Comparison of ENCODE assay signal across 13 mouse cellular contexts in genomic region chr10:42961771-42962170, GRCm38 (mm10).
DNase-seq lines count a peak whose midpoint lies in the region; ATAC-seq and TF ChIP-seq lines count a peak whose summit lies in the region.
"Had no signal": no experiment of that assay in that cellular context is flagged by ENCODE, and none has a peak within 500 bp of the region (broad histone marks: within the 10 kb centered on the region; RNA-seq: fewer than 3 reads in every experiment).

No protein-coding gene starts in this region.

- peak overlapping the region; percentile 36; the same call in 1 of the 2 replicates for H3K27ac ChIP-seq in hindbrain, embryonic 10.5 days
- H3K27ac ChIP-seq in hindbrain, embryonic 14.5 days = no peak overlapping the region
- H3K27ac ChIP-seq in liver, postnatal 0 days (ENCODE audit: low read depth) = 0 out of 2 replicates have a peak overlapping the region, but pooled peaks have one; percentile 16
- H3K27ac ChIP-seq in embryonic facial prominence, embryonic 15.5 days (replicated peaks) = 0 out of 2 replicates have a peak overlapping the region, but pooled peaks have one; percentile 40
- peak overlapping the region; percentile 48 for H3K27ac ChIP-seq in stomach, embryonic 15.5 days
- H3K27ac ChIP-seq: liver, embryonic 15.5 days had no signal

- no peak for ATAC-seq in hindbrain, embryonic 14.5 days (ENCODE audit: low FRiP score)
- no peak for ATAC-seq in liver, postnatal 0 days
- ATAC-seq in embryonic facial prominence, embryonic 15.5 days (ENCODE audit: insufficient number of reproducible peaks, low FRiP score, low TSS enrichment, low read depth) = 0 out of 2 replicates have a peak, but pooled peaks have one; percentile 49
- no peak for ATAC-seq in stomach, embryonic 15.5 days (ENCODE audit: insufficient read depth, low FRiP score, low read depth)

- peaks cover 19% of the 10 kb centered on the region; the same call in 1 of the 2 replicates for H3K27me3 ChIP-seq in hindbrain, embryonic 10.5 days (ENCODE audit: insufficient read depth, poor library complexity, severe bottlenecking)
- no peaks in the 10 kb centered on the region for H3K27me3 ChIP-seq in hindbrain, embryonic 14.5 days (ENCODE audit: control insufficient read depth, insufficient read depth, low read length)
- H3K27me3 ChIP-seq in liver, postnatal 0 days (ENCODE audit: insufficient read depth, low read length) = peaks cover 7% of the 10 kb centered on the region; the same call in 1 of the 2 replicates
- H3K27me3 ChIP-seq in embryonic facial prominence, embryonic 15.5 days = peaks cover 6% of the 10 kb centered on the region; the same call in 1 of the 2 replicates
- 0 out of 2 replicates have a peak, but pooled peaks cover 4% of the 10 kb centered on the region for H3K27me3 ChIP-seq in stomach, embryonic 15.5 days (replicated peaks)

- TF ChIP-seq CTCF in liver, postnatal 0 days (IDR thresholded peaks at IDR 0.05; ENCODE audit: low read depth) = no peak

- no peak overlapping the region for H3K4me3 ChIP-seq in hindbrain, embryonic 10.5 days
- H3K4me3 ChIP-seq in hindbrain, embryonic 14.5 days (replicated peaks; ENCODE audit: low read length) = no peak overlapping the region
- no peak overlapping the region for H3K4me3 ChIP-seq in liver, postnatal 0 days (ENCODE audit: low read depth, low read length)
- H3K4me3 ChIP-seq in embryonic facial prominence, embryonic 15.5 days (replicated peaks) = no peak overlapping the region
- H3K4me3 ChIP-seq in stomach, embryonic 15.5 days (replicated peaks) = no peak overlapping the region
- H3K4me3 ChIP-seq: liver, embryonic 15.5 days had no signal

- TF ChIP-seq EP300 in liver, postnatal 0 days (IDR thresholded peaks at IDR 0.05; ENCODE audit: low read depth) = no peak

- no peak overlapping the region for H3K9ac ChIP-seq in hindbrain, embryonic 14.5 days
- no peak overlapping the region for H3K9ac ChIP-seq in liver, postnatal 0 days (replicated peaks)
- no peak overlapping the region for H3K9ac ChIP-seq in embryonic facial prominence, embryonic 15.5 days
- no peak overlapping the region for H3K9ac ChIP-seq in stomach, embryonic 15.5 days
- H3K9ac ChIP-seq: liver, embryonic 15.5 days had no signal

- DNase-seq in hindbrain, embryonic 10.5 days (ENCODE audit: low spot score) = no peak
- no peak for DNase-seq in hindbrain, embryonic 14.5 days (ENCODE audit: low spot score)
- no peak for DNase-seq in liver, postnatal 0 days
- DNase-seq in liver = no peak
- DNase-seq in spleen, postnatal 10 days (ENCODE audit: low spot score in 2 of 2) = no peak
- no peak for DNase-seq in spleen, adult 18-20 months
- DNase-seq: adrenal gland, postnatal 25 days; cerebellum, postnatal 25 days; gastrocnemius, postnatal 25 days; left cerebral cortex, postnatal 4 days had no signal

- no peak overlapping the region for H3K4me2 ChIP-seq in hindbrain, embryonic 14.5 days (replicated peaks)
- H3K4me2 ChIP-seq in liver, postnatal 0 days (ENCODE audit: low read depth, low read length) = peak overlapping the region; percentile 51; the same call in 1 of the 2 replicates
- no peak overlapping the region for H3K4me2 ChIP-seq in embryonic facial prominence, embryonic 15.5 days (replicated peaks)
- H3K4me2 ChIP-seq in stomach, embryonic 15.5 days = no peak overlapping the region

- peaks cover 40% of the 10 kb centered on the region for H3K4me1 ChIP-seq in hindbrain, embryonic 10.5 days (replicated peaks)
- H3K4me1 ChIP-seq in hindbrain, embryonic 14.5 days (replicated peaks; ENCODE audit: control insufficient read depth, insufficient read depth, low read length) = peaks cover 12% of the 10 kb centered on the region; the same call in 1 of the 2 replicates
- peaks cover 13% of the 10 kb centered on the region for H3K4me1 ChIP-seq in liver, postnatal 0 days (ENCODE audit: insufficient read depth)
- peaks cover 25% of the 10 kb centered on the region for H3K4me1 ChIP-seq in embryonic facial prominence, embryonic 15.5 days
- peaks cover 2% of the 10 kb centered on the region; the same call in 1 of the 2 replicates for H3K4me1 ChIP-seq in stomach, embryonic 15.5 days

- no peaks in the 10 kb centered on the region for H3K36me3 ChIP-seq in hindbrain, embryonic 10.5 days
- no peaks in the 10 kb centered on the region for H3K36me3 ChIP-seq in hindbrain, embryonic 14.5 days (replicated peaks; ENCODE audit: control insufficient read depth, insufficient read depth)
- no peaks in the 10 kb centered on the region for H3K36me3 ChIP-seq in liver, postnatal 0 days (replicated peaks; ENCODE audit: insufficient read depth, low read length)
- H3K36me3 ChIP-seq in embryonic facial prominence, embryonic 15.5 days = no peaks in the 10 kb centered on the region
- H3K36me3 ChIP-seq in stomach, embryonic 15.5 days = no peaks in the 10 kb centered on the region
- H3K36me3 ChIP-seq: liver, embryonic 15.5 days had no signal

- H3K9me3 ChIP-seq in hindbrain, embryonic 10.5 days = no peaks in the 10 kb centered on the region
- H3K9me3 ChIP-seq in hindbrain, embryonic 14.5 days (ENCODE audit: control insufficient read depth, low read length) = no peaks in the 10 kb centered on the region
- H3K9me3 ChIP-seq in liver, postnatal 0 days (ENCODE audit: low read length) = no peaks in the 10 kb centered on the region
- H3K9me3 ChIP-seq in embryonic facial prominence, embryonic 15.5 days (replicated peaks) = no peaks in the 10 kb centered on the region
- no peaks in the 10 kb centered on the region for H3K9me3 ChIP-seq in stomach, embryonic 15.5 days
- H3K9me3 ChIP-seq: liver, embryonic 15.5 days had no signal

- WGBS in hindbrain, embryonic 10.5 days = 65% methylated on average over 6 of the region's 6 CpGs
- WGBS in hindbrain, embryonic 14.5 days = 59% methylated on average over 6 of the region's 6 CpGs
- WGBS in liver, postnatal 0 days (ENCODE audit: insufficient replicate concordance) = 72% methylated on average over 6 of the region's 6 CpGs
- 30% methylated on average over 6 of the region's 6 CpGs for WGBS in embryonic facial prominence, embryonic 15.5 days
- 64% methylated on average over 6 of the region's 6 CpGs for WGBS in stomach, embryonic 15.5 days
